Mouse (Mus musculus): ENCODE measurements at regions not wholly inside any gene's neighbourhood (a gene's known extent, or its start where the extent isn't known, plus 50 kb on each side); places are given as distances from the start of the nearest gene placed in this dataset.

DNA sequence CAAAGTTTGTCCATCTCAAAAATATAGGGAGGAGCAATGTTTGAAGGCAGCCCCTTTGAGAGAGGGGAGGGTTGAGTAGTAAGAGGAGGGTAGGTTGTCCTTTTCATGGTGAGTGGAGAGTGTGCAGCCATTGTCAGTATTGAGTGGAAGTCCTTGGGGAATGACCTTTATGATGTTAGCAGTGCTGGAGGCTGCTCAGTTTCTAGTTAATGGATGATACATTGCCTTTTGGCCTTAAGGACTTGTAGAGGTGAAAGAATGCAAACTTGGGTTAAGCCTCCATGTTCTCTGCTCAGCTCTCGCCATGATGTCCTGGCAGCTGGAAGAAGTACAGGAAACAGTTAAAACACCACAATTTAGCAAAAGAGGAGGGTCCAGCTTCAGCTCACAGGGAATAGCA is 250.6 kb downstream of the Dmrt2 start:
- TF ChIP-seq CTCF (IDR thresholded peaks at IDR 0.05; ENCODE audit: low read depth, low read length) (no peak), POLR2A (IDR thresholded peaks at IDR 0.05; ENCODE audit: insufficient read depth, low read length) (no peak), EP300 (IDR thresholded peaks at IDR 0.05; ENCODE audit: insufficient read depth, low read depth, low read length) (no peak)

Measured in ES-Bruce4 (cell line).